Mouse (Mus musculus): ENCODE measurements around the gene Olah.

Olah gene

DNA sequence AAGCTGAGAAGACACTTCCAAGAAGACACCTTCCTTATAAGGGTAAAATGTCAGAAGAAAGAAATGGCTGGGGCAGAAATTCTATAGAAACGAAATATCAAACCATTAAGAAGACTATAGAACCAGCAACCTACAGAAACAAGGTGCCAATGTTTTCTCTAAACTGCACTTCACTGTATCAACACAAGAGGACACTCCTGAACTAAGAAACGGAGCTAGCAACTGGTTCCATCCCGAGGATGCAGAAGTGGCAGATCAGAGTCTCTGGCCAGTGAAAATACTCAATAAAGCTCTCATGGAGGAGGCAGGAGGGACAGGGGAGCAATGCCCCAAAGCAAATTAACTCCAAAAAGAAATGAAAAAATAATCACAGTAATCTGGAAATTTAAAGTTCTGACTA is 48.1 kb downstream of the Olah start:
- no peak for DNase-seq

GRCm38 (mm10) chr2:3348422-3348821 is 48.6 kb downstream of the Olah start:
- no peak for DNase-seq

DNA sequence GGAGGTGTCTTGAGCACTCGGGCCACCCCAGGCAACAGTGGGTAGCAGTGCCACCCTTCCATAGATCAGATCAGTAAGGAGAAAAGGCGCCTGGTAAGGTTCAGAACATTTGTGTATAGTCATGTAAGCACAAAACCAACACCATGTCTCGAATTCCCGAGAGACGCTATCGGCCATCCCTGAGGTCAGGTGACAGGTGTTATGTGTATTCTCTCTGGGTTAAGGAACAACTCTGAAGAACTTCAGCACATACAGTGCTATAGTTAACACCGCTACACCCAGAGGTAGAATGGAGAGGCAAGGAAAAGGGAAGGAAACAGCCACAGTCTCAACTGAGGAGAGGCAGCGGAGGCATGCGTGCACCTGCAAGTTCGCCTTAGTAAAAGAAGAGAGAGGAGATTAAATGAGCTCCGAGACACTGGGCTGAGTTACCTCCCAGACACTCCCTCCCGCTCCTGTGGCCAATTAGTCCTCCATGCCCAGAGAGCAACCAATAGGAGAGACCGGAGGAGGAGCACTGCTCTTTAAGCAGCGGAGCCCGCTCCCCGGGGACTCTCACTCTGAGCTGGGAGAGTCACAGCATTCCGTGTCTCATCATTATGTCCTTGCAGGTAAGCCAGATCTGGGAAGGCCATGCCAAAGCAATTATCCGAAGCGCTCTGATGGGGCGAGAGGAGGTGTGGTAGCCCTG is 61.3 kb downstream of the Olah start, which contains the start of gene Acbd7:
Gene Acbd7, plus strand, starts transcription at position 558 of the 691 bp plus-strand sequence.
- DNase-seq: peak; percentile 66

GRCm38 (mm10) chr2:3333761-3334160 is 63.2 kb downstream of the Olah start:
- peak; percentile 38 for DNase-seq

- DNase-seq: peak; percentile 99
Observed at GRCm38 (mm10) chr2:3332484-3333242, 64.3 kb downstream of the Olah start, which contains the start of gene Rpp38. TSS of gene Rpp38 (minus strand) at chr2:3332643.

DNA sequence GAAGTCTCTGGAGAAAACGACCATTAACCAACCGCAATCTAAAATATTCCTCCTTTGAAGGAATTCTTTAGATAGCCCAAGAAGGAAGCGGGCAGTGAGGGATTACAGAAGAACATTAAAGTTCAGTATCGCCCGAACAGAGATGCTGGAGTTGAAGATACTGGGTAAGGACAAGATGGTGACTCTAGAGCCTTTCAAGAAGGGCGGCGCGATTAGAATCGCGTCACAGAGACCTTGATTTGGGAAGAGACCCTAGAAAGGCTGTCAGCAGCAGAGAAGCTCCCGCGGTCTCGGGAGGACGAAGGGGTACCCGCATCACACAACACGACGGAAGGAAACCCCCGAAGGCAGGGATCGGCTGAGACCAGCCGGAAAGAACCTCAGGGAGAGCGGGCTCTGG is 65.0 kb downstream of the Olah start:
- DNase-seq: no peak

DNA sequence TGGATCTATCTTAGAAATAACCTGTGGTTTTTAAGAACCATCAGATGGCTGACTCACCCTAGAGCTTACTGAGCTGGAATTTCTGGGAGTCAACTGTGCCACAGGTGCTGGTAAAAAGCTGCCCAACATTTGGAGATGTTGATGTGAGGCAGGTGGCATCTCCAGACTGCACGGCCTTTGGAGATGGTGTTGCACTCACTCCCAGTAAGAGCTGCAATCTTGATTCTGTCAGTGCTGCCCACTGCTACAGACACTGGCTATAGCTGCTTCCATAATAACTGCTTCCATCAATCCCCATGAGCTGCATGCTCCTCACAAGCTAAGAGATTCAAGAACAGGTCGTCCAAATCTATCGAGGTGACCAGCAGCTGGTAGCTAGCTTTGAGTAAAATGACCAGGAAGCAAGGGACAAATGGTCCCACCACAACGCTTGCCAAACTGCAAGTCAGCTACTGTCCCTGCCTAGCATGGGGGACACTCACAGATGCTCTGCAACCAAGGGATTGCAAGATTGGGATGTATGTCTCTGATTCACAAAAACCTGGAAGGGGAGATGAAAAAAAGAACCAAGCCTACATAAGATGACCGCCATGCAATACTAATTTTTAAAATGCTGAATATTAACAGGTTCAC is 65.8 kb downstream of the Olah start:
- DNase-seq: peak; percentile 39

DNA sequence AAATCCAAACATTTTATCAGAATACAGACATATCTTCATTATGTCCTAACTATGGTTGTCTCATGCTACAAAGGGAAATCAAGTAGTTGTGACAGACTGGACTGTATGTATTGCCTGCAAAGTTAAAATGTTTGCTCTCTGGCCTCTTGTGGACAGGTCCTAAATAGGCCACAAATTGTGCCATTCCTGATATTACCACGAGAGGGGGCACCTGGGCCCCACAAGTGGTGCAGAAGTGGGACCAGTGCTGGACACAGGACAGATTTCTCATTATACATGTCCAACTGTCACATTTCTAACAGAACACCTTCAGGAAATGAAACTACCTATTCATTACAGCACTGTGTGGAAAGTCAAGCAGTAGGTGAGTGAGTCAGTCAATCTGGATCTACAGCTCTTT is 69.7 kb downstream of the Olah start:
- DNase-seq: peak; percentile 63

DNA sequence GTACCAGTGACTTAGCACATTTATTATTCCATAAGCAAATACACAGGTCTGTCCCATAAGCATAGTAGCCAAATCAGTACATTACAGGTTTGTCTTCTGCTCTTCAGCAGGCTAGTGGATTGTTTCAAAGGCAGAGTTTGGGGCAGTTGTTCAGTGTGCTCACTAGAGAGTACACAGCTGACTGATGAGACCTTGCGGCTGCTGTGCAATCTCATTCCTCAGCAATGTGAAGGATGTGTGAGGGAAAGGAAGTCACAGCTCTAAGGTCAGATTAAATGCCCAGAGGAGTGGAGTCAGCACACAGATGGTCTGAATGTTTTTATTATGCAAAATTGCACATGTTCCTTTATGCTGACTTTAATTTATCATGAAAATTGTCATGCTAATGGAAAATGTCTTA is 70.5 kb downstream of the Olah start:
- DNase-seq: no peak

DNA sequence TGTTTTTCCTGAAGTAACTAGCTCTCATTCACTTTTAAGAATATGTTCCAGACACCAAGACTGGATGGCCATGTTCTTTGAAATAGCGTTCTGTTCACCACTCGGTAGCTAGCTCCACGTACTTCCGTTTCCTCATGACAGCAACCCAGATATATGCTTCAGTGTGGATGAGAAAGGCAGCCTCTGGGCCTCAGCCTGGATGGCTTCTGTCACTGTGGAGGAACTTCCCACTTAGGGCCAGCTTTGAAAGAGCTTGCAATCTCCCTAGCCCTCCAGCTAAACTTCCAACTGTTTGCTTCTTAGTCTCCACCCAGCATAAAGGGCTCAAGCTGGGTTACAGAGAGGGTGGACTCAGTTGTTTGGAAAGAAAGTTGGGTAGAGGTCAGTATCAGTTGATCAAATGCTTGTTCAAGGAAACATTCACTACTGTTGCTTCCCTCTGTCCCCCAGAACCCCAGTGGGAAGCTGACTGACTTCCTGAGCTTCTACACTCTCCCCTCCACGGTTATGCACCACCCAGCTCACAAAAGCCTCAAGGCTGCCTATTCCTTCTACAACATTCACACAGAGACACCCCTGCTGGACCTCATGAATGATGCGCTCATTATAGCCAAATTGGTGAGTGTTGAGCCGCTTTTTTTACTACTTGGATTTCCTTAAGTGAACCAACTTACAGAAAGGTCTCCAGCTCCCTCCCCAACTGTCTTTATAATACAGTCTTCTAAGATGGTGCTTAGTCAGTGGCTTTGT is 72.5 kb downstream of the Olah start:
- no peak for DNase-seq

DNA sequence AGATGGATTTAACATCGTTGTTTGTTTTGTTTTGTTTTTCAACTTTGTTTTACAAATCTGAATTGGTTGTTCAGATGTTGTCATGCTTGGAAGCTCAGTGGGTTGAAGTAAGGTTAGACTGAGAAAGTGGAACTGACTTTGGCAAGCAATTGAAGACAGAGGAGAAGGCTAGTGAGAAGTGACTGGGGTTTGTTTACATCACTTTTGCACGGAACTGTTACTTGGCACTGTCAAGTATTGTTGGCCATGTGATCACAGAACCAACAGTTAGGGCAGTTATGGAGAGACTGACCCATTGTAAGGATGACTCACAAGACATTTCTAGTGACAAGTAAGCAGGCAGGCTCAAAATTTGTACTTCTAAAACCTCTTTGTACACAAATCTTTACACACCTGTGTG is 73.9 kb downstream of the Olah start:
- no peak for DNase-seq

DNA sequence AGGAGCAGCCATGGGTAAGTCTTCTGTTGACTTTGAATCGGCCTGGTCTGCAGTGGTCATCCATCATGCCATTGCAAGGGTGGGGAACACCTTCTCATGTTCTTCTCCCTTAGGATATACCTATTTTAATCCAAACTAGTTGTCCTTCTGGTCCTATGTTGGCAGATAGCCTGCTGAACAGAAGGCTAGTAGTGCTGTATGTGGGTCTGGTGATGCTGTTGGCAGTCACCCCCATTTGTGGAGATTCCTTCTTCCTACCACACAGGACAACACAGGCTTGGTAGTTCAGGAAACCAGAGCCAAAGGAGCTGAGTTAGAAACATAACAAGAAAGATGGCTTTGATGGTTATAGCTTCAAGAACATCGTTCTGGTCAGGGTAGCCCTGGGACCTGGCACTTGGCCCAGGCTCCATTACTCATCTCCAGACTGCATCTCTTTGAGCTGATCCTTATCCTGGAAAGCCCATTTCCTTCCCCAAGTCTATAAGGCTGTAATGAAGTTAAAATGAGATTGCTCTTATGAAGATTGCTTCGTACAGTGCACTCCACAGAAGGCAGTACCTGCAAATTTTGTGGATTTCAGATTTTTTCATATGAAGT is 91.5 kb downstream of the Olah start:
- peak; percentile 81 for DNase-seq

DNA sequence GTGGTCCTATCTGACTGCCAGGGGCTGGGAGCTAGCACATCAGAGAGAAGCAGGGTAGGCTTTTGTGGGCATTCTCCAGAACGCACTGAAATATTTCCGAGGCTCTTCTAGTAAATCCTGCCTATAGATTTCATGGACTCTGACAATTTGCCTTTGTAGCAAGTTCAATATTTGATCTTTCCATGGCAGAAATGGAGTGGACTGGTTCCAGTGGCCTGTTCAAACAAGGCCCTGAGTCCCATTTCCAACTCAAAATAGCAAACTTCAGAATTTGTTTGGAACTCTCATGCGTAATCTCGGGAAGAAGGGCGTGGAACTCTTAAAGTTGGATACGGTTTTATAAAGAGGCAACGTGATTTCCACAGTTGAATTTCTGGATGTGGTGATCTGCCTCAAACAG is 101.2 kb downstream of the Olah start:
- no peak for DNase-seq

- DNase-seq: no peak
Observed at GRCm38 (mm10) chr2:3292170-3292569, 104.8 kb downstream of the Olah start.
